In genomic region chr5:36444611-36445010, GRCm38 (mm10) we compare ENCODE assay signal across 26 mouse cellular contexts. TPM values are rescaled to one million over a fixed set of nuclear protein-coding genes. Genes with fewer than 3 reads are reported as not detected.
DNase-seq lines count a peak whose midpoint lies in the region; ATAC-seq lines count a peak whose summit lies in the region.
"Had no signal": no experiment of that assay in that cellular context is flagged by ENCODE, and none has a peak within 500 bp of the region (broad histone marks: within the 10 kb centered on the region; RNA-seq: fewer than 3 reads in every experiment).

No protein-coding gene starts in this region.

- 38% methylated on average over 4 of the region's 4 CpGs for WGBS in embryonic facial prominence, embryonic 13.5 days
- 46% methylated on average over 4 of the region's 4 CpGs for WGBS in embryonic facial prominence, embryonic 10.5 days
- WGBS in limb, embryonic 15.5 days = 42% methylated on average over 4 of the region's 4 CpGs
- 49% methylated on average over 4 of the region's 4 CpGs for WGBS in limb, embryonic 10.5 days

- H3K4me1 ChIP-seq in embryonic facial prominence, embryonic 13.5 days = peaks cover 43% of the 10 kb centered on the region
- peaks cover 26% of the 10 kb centered on the region for H3K4me1 ChIP-seq in embryonic facial prominence, embryonic 10.5 days
- H3K4me1 ChIP-seq in limb, embryonic 15.5 days = peaks cover 43% of the 10 kb centered on the region
- H3K4me1 ChIP-seq in limb, embryonic 10.5 days = peaks cover 27% of the 10 kb centered on the region
- H3K4me1 ChIP-seq: liver, embryonic 15.5 days; lung, embryonic 15.5 days had no signal

- H3K9ac ChIP-seq in embryonic facial prominence, embryonic 13.5 days = 0 out of 2 replicates have a peak overlapping the region, but pooled peaks have one; percentile 21
- no peak overlapping the region for H3K9ac ChIP-seq in limb, embryonic 15.5 days
- H3K9ac ChIP-seq: embryonic facial prominence, embryonic 12.5 days; liver, embryonic 15.5 days; lung, embryonic 15.5 days had no signal

- no peak overlapping the region for H3K4me2 ChIP-seq in embryonic facial prominence, embryonic 13.5 days
- no peak overlapping the region for H3K4me2 ChIP-seq in limb, embryonic 15.5 days
- H3K4me2 ChIP-seq: embryonic facial prominence, embryonic 12.5 days; liver, embryonic 15.5 days; lung, embryonic 15.5 days; midbrain, embryonic 11.5 days had no signal

- H3K27me3 ChIP-seq in embryonic facial prominence, embryonic 13.5 days = 0 out of 2 replicates have a peak, but pooled peaks cover 4% of the 10 kb centered on the region
- H3K27me3 ChIP-seq in embryonic facial prominence, embryonic 10.5 days (replicated peaks; ENCODE audit: low read depth, poor library complexity, severe bottlenecking) = peaks cover 22% of the 10 kb centered on the region
- H3K27me3 ChIP-seq in limb, embryonic 15.5 days = no peaks in the 10 kb centered on the region; the same call in none of the 2 replicates
- H3K27me3 ChIP-seq in limb, embryonic 10.5 days (ENCODE audit: low read depth, poor library complexity, severe bottlenecking) = peaks cover 19% of the 10 kb centered on the region

- H3K9me3 ChIP-seq in embryonic facial prominence, embryonic 13.5 days = no peaks in the 10 kb centered on the region
- no peaks in the 10 kb centered on the region for H3K9me3 ChIP-seq in embryonic facial prominence, embryonic 10.5 days
- H3K9me3 ChIP-seq in limb, embryonic 15.5 days = no peaks in the 10 kb centered on the region
- H3K9me3 ChIP-seq in limb, embryonic 10.5 days (replicated peaks) = no peaks in the 10 kb centered on the region
- H3K9me3 ChIP-seq: embryonic facial prominence, embryonic 12.5 days; G1E; liver, embryonic 15.5 days; lung, embryonic 15.5 days had no signal

- H3K36me3 ChIP-seq in embryonic facial prominence, embryonic 13.5 days = no peaks in the 10 kb centered on the region
- H3K36me3 ChIP-seq in embryonic facial prominence, embryonic 10.5 days (replicated peaks) = no peaks in the 10 kb centered on the region
- H3K36me3 ChIP-seq in limb, embryonic 15.5 days = no peaks in the 10 kb centered on the region
- H3K36me3 ChIP-seq in limb, embryonic 10.5 days = no peaks in the 10 kb centered on the region
- H3K36me3 ChIP-seq: embryonic facial prominence, embryonic 12.5 days; G1E; liver, embryonic 15.5 days; lung, embryonic 15.5 days had no signal

- no peak for ATAC-seq in embryonic facial prominence, embryonic 13.5 days (ENCODE audit: insufficient number of reproducible peaks, insufficient read depth, low FRiP score, low TSS enrichment, low read depth)
- no peak for ATAC-seq in limb, embryonic 15.5 days (ENCODE audit: insufficient number of reproducible peaks, low FRiP score, low TSS enrichment, low read depth)
- ATAC-seq: intestine, embryonic 16.5 days; midbrain, embryonic 16.5 days had no signal

- H3K27ac ChIP-seq in embryonic facial prominence, embryonic 13.5 days = peak overlapping the region; percentile 40; the same call in 1 of the 2 replicates
- H3K27ac ChIP-seq in embryonic facial prominence, embryonic 10.5 days (replicated peaks) = no peak overlapping the region
- H3K27ac ChIP-seq in limb, embryonic 15.5 days = peak overlapping the region; percentile 30; the same call in 1 of the 2 replicates
- no peak overlapping the region for H3K27ac ChIP-seq in limb, embryonic 10.5 days
- H3K27ac ChIP-seq: embryonic facial prominence, embryonic 12.5 days; kidney, postnatal 0 days; liver, embryonic 15.5 days; lung, embryonic 15.5 days; stomach, postnatal 0 days had no signal

- DNase-seq in adrenal gland, adult 2 months = peak; percentile 70
- DNase-seq in adrenal gland, postnatal 4 days (ENCODE audit: low spot score in 2 of 2) = no peak
- no peak for DNase-seq in embryonic facial prominence, embryonic 10.5 days (ENCODE audit: low spot score)
- no peak for DNase-seq in limb, embryonic 10.5 days (ENCODE audit: low spot score)
- DNase-seq in spleen, postnatal 4 days (ENCODE audit: low spot score in 2 of 2) = no peak
- DNase-seq: gastrocnemius, postnatal 14 days; heart, postnatal 14 days; kidney, adult 8-10 months; kidney, postnatal 4 days; lung, postnatal 36 days; right cerebral cortex, adult 18-20 months; spleen, adult 18-20 months; thymus, adult 18-20 months had no signal

- H3K4me3 ChIP-seq in embryonic facial prominence, embryonic 13.5 days = no peak overlapping the region
- no peak overlapping the region for H3K4me3 ChIP-seq in embryonic facial prominence, embryonic 10.5 days
- H3K4me3 ChIP-seq in limb, embryonic 15.5 days = no peak overlapping the region
- no peak overlapping the region for H3K4me3 ChIP-seq in limb, embryonic 10.5 days
- H3K4me3 ChIP-seq: embryonic facial prominence, embryonic 12.5 days; liver, embryonic 15.5 days; lung, embryonic 15.5 days had no signal

RNA-seq across cellular contexts. Expression of gene Grpel1, which starts 20.2 kb away (rescaled TPM):
- 10 to 100 TPM; 79.9 to 86.9 TPM for total RNA-seq in adrenal gland, adult 2 months (2021)
- polyA plus RNA-seq in adrenal gland, adult 2 months (2012; rRNA removed) = 20.6 and 28.7 TPM in 2 replicates
- total RNA-seq in adrenal gland, postnatal 4 days (2021) = 10 to 100 TPM; 66.7 to 70.8 TPM
- 46.1 and 47.8 TPM in 2 replicates for polyA plus RNA-seq in embryonic facial prominence, embryonic 13.5 days (2015; fragmentation: Nextera tagmentation; extraction: Ambion mirVana)
- polyA plus RNA-seq in embryonic facial prominence, embryonic 10.5 days (2016; fragmentation: Nextera tagmentation; extraction: Ambion mirVana) = 59.8 and 62.2 TPM in 2 replicates
- polyA plus RNA-seq in limb, embryonic 15.5 days (2015; fragmentation: Nextera tagmentation; extraction: Ambion mirVana) = 48.8 and 52.7 TPM in 2 replicates
- 60.8 and 67.6 TPM in 2 replicates for polyA plus RNA-seq in limb, embryonic 10.5 days (2016; fragmentation: Nextera tagmentation; extraction: Ambion mirVana)

RNA-seq across cellular contexts. Expression of gene Tada2b, which starts 39.5 kb away (rescaled TPM):
- 10 to 100 TPM; 31.9 to 39.4 TPM for total RNA-seq in adrenal gland, adult 2 months (2021)
- polyA plus RNA-seq in adrenal gland, adult 2 months (2012; rRNA removed) = 24.0 and 25.9 TPM in 2 replicates
- 10 to 100 TPM; 30.1 to 32.2 TPM for total RNA-seq in adrenal gland, postnatal 4 days (2021)
- polyA plus RNA-seq in embryonic facial prominence, embryonic 13.5 days (2015; fragmentation: Nextera tagmentation; extraction: Ambion mirVana) = 2.1 TPM in 2 replicates
- polyA plus RNA-seq in embryonic facial prominence, embryonic 10.5 days (2016; fragmentation: Nextera tagmentation; extraction: Ambion mirVana) = 1.3 and 1.7 TPM in 2 replicates
- polyA plus RNA-seq in limb, embryonic 15.5 days (2015; fragmentation: Nextera tagmentation; extraction: Ambion mirVana) = 2.1 TPM in 2 replicates
- polyA plus RNA-seq in limb, embryonic 10.5 days (2016; fragmentation: Nextera tagmentation; extraction: Ambion mirVana) = 1.4 and 1.6 TPM in 2 replicates

RNA-seq across cellular contexts. Expression of gene Ccdc96, which starts 39.8 kb away (rescaled TPM):
- under 1 TPM; 0.35 to 0.52 TPM for total RNA-seq in adrenal gland, adult 2 months (2021)
- 0.10 TPM in 1 of 2 replicates, not detected in the other for polyA plus RNA-seq in adrenal gland, adult 2 months (2012; rRNA removed)
- under 1 TPM; 0.20 to 0.42 TPM for total RNA-seq in adrenal gland, postnatal 4 days (2021)
- polyA plus RNA-seq in embryonic facial prominence, embryonic 13.5 days (2015; fragmentation: Nextera tagmentation; extraction: Ambion mirVana) = 0.40 and 0.49 TPM in 2 replicates
- polyA plus RNA-seq in embryonic facial prominence, embryonic 10.5 days (2016; fragmentation: Nextera tagmentation; extraction: Ambion mirVana) = 1.9 and 2.0 TPM in 2 replicates
- 0.10 and 0.14 TPM in 2 replicates for polyA plus RNA-seq in limb, embryonic 15.5 days (2015; fragmentation: Nextera tagmentation; extraction: Ambion mirVana)
- polyA plus RNA-seq in limb, embryonic 10.5 days (2016; fragmentation: Nextera tagmentation; extraction: Ambion mirVana) = 0.75 and 0.88 TPM in 2 replicates
- total RNA-seq: granulocyte monocyte progenitor cell, adult 5-6 weeks; liver, adult 2 months had no signal
- polyA plus RNA-seq: liver, adult 2 months had no signal

RNA-seq across cellular contexts. Expression of gene Sorcs2, which starts 46.7 kb away (rescaled TPM):
- total RNA-seq in adrenal gland, adult 2 months (2021) = 10 to 100 TPM in 1 of 2 experiments, 1 to 10 TPM in 1; 10.0 to 16.4 TPM
- polyA plus RNA-seq in adrenal gland, adult 2 months (2012; rRNA removed) = 18.4 and 19.7 TPM in 2 replicates
- total RNA-seq in adrenal gland, postnatal 4 days (2021) = 10 to 100 TPM; 33.0 to 35.5 TPM
- 13.1 and 14.8 TPM in 2 replicates for polyA plus RNA-seq in embryonic facial prominence, embryonic 13.5 days (2015; fragmentation: Nextera tagmentation; extraction: Ambion mirVana)
- polyA plus RNA-seq in embryonic facial prominence, embryonic 10.5 days (2016; fragmentation: Nextera tagmentation; extraction: Ambion mirVana) = 7.0 and 8.7 TPM in 2 replicates
- 25.4 and 26.6 TPM in 2 replicates for polyA plus RNA-seq in limb, embryonic 15.5 days (2015; fragmentation: Nextera tagmentation; extraction: Ambion mirVana)
- 6.1 and 8.3 TPM in 2 replicates for polyA plus RNA-seq in limb, embryonic 10.5 days (2016; fragmentation: Nextera tagmentation; extraction: Ambion mirVana)
- total RNA-seq: granulocyte monocyte progenitor cell, adult 5-6 weeks had no signal

Comparison
In these comparisons a context has a peak if more than half of its experiments do, and no peak if none do; other contexts are left out.
1. H3K27ac ChIP-seq: peak in embryonic facial prominence, embryonic 13.5 days (single experiment) and limb, embryonic 15.5 days (single experiment); none in embryonic facial prominence, embryonic 10.5 days (single experiment) and limb, embryonic 10.5 days (single experiment).